Mouse (Mus musculus): ENCODE results near the gene Trnp1. TPM values are rescaled to one million over a fixed set of nuclear protein-coding genes. Genes with fewer than 3 reads are reported as not detected.

Gene Trnp1
- total RNA-seq, 4 experiments from 2014 or later, result 0.41 to 1.4 (median 0.81) TPM

DNA sequence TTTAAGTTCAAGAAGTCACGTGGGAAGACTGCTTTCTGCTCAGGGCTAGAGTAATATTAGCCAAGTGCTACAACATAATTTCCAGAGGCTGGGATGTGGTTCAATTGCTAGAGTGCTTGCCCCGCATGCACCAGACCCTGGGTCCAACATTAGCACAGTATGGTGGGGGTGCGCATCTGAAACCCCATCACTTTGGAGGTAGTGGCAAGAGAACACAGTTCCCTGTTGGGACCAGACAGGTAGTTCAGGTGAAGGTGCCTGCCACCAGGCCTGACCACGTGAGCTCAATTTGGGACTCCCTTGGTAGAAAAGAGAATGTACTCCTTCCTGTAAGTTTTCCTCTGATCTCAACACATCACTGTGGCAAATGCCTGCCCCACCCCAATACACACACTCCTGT, 3.5 kb downstream of the Trnp1 start:
- no peak for DNase-seq (ENCODE audit: low spot score in 2 of 2)

DNA sequence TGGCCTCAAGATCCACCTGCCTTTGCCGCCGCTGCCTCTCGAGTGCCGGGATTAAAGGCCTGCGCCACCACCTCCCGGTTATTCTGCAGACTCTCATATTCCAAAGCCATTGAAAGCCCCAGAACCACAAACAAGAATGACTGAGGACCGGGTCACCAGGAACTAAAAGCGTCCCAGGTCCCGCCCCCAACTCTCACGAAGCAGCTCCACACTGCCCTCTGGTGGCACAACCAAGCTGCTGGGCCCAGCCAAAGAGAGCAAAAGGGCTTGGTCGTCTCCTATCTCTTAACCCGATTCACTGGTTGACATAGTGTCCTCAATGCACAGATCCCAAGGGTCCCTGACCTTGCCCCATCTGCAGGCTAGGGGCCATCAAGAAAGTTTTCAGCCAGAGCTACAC, 3.9 kb downstream of the Trnp1 start:
- DNase-seq (ENCODE audit: low spot score in 2 of 2), result peak; percentile 81

DNA sequence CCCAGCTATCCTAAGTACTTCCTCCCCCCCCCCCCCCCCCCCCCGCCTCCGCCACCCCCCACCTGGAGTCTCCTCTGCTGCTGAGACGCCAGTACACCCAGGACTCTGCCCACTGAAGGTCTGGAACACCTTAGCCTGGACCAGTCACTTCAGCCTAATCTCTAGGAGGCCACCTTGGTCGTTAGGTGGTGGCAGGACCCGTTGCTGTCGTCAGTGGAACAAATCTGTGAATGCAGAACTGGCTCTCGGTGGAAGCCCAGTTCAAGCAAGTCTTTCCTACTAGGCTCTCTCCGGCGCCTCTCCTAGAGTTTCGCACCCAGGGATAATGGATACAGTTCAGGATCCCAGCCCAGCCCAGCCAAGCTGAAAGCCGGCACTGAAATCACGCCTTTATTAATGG, 4.5 kb downstream of the Trnp1 start:
- no peak for DNase-seq (ENCODE audit: low spot score in 2 of 2)

DNA sequence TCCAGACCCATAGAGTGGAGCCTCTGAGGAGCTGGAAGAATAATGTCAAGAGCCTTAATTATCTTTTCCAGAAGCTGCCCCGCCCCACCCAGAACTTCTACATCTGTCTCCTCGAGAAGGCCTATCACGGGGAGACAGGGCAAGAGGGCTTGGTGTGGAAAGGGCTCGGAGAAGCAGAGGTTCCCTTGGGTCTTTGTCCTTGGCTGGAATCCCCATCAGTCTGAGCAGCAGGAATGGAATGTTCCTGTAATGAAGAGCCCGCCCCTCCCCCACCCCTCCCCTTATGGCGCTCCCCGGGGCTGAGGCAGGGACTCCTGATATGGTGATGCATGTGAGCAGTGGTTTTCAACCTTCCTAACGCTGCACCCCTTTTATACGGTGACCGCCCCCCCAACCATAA, 6.5 kb downstream of the Trnp1 start:
- peak; percentile 39 to 50 for DNase-seq (ENCODE audit: low spot score in 2 of 2)

DNA sequence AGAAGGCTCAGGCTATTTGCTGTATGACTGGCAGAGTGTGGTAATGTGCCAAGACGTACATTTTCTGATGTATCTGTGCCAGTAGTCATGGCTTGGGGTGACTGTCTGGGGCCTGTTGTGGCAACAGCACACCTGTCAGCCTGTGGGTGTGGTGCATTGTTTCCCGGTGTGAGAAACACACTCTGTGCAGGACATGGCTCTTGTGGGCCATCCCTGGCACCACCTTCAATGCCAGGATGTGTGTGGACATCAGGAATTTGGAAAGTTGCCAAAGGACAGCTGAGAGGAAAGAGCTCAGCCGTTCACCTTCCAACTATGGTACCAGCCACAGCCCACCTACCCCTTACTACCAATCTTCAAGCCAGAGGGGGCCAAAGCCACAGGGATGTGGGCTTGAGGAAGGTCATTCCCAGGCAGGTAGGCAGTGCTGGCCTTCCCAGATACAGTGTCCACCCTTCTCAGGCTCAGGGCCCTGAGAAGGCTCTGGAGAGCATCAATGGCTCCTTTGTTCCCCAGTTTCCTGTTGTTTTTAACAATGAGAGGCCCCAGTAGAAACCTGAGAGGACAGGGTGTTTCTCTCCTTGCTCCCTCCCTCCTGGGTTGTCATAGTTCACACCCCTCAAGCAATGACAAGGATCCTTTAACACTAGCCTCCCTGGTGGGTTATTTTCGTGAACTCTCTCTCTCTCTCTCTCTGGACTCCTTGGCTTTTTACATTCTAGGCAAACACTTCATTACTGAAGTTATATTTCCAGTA, 8.7 kb downstream of the Trnp1 start:
- no peak for DNase-seq (ENCODE audit: low spot score in 2 of 2)

DNA sequence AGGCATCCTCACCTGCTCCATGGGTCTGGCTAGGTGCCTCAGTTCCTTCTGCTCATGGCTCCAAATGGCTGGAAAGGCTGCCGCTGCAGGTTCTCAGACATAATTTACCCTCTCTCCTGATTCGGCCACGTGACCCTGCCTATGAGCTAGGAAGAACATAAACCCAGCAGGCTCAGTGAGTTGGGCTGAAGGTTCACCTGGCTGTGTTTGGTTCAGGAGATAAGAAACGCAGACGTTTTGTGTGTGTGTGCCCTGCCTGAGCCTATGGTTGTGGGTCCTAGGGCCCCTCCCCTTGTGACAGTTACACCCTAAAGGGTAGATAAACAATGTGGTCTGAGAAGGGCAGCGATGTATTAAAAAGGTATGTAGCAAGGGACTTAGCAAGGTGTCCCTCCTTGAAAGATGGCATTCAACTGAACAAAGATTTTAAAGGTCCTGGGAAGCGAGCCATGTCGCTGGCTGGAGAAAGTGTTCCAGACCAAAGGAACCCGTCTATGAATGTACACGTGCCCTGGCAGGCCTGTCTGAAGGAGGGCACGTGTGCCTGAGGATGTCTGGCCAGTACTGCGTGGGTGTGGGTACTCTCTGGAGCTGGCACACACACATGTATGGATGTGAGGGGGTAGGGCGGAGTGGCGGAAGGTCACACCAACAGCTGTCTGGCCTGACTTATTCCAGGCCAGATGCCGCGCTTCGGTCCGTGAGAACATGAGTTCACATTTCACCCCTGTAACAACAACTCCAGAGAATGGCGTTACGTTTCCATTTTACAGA, 9.5 kb downstream of the Trnp1 start:
- DNase-seq (ENCODE audit: low spot score in 2 of 2), result no peak

DNA sequence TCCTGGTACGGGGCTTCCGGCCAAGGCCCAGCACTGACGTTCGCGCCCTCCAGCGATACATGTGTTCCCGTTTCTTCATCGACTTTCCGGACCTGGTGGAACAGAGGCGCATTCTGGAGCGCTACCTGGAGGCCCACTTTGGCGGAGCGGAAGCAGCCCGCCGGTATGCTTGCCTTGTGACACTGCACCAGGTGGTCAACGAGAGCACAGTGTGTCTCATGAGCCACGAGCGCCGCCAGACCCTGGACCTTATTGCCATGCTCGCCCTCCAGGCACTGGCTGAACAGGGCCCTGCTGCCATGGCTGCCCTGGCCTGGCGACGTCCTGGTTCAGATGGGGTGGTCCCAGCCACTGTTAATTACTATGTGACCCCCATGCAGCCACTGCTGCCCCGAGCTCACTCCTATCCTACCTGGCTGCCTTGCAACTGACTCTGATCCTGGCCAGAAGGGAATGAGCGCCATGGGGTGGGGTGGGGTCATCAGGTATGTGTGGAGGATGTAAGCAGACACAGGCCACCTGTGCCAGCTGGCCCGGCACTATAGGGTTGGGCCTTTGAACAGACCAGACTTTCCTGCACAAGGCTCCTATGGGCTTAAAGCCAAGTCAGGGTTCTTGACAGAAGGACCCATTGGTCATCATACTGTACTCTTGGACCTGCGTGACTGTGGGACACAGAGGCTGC, 11.5 kb downstream of the Trnp1 start:
- DNase-seq (ENCODE audit: low spot score in 2 of 2), result no peak

DNA sequence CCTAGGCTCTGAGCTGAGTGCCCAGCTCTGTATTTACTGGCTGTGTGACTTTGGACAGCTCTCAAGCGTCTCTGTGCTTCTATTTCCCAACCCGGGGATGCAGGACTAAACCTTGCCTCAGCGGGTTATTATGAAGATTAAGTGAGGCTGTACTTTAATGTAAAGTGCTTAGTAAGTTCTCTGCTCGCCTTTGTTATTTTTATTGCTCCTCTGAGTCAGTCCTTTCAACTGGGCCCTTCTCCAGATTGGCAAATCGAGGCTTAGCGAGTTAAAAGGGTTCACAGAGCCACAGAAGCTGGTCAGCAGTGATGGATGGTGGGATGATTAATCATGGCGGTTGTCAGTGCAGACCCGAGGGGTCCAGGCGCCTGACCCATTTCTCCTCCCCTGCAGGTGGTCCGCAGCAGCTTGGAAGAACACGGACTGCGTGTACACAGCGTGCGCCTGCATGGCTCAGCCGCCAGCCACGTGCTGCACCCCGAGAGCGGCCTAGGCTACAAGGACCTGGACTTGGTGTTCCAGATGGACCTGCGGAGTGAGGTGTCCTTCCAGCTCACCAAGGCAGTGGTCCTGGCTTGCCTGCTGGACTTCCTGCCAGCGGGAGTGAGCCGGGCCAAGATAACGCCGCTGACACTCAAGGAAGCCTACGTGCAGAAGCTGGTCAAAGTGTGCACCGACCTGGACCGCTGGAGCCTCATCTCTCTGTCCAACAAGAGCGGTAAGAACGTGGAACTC, 12.5 kb downstream of the Trnp1 start:
- no peak for DNase-seq (ENCODE audit: low spot score in 2 of 2)

DNA sequence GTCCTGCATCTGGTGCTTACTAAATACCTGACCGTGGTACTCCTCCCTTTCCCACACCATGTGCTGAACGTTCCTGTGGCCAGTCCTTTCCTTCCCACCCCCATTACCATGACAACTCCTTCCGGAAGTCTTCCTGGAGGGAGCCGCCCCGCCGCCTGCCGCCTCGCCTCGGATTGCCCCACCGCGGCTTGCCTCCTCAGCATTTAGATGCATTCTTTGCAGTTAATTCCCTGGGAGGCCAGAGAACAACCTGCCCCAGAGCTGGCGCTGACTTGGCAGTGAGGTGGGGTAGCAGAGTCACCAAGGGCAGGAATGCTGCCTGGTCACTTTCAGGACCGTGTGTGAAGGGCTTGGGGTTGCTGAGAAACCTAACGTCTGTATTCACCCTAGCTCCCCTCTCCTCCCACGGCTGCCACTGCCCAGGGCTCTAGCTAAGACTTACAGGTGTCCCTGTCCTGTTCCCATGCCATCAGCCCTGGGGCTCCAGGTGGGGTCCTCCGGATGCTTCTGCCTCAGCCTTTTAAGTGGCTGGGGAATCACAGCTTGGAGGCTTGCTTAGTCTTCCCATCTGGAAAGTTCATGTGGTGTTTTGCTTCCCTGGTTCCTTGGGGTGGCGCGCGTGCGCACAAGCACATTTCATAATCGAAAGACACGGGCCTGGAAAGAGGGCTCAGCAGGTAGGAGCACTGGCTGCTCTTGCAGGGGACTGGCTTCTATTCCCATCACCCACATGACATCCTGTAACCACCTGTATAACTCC, 13.9 kb downstream of the Trnp1 start:
- DNase-seq (ENCODE audit: low spot score in 2 of 2), result no peak

DNA sequence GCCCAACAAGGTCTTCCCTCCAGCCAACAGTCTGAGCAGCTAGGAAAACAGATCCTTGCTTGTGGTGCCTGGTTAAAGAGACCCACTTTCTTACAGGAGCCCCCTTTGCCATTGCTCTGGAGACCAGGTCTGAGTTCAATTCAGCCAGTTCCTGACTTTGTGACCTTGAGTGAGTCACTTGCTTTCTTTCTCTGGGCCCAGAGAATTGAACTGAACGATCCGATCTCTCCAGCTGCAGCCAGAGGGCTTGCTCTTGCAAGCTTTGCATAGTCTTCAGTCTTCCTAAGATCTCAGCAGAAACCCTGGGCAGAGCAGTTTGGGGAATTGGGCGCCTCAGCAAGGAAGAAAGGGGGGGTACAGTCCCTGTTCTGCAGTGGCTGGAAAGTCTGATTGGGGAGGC, 15.9 kb downstream of the Trnp1 start:
- DNase-seq (ENCODE audit: low spot score in 2 of 2), result no peak

DNA sequence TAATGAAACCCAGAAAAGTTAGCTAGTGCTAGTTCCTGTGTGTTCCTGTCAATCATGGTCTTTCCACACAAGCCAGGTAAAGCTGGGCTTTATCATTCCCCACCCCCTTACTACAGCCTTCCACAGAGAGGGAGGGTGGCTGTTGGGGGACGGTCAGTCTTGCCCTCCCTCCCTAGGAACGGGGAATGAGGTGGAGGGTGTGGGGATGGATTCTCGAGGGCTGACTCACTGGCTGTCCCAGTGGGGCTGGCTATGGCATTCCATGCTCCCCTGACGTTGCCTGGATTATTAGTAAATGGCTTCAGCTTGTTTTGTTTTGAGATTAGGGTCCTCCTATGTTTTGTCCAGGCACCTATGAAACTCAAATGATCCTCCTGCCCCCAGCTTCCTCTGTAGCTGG, 16.9 kb downstream of the Trnp1 start:
- no peak for DNase-seq (ENCODE audit: low spot score in 2 of 2)

DNA sequence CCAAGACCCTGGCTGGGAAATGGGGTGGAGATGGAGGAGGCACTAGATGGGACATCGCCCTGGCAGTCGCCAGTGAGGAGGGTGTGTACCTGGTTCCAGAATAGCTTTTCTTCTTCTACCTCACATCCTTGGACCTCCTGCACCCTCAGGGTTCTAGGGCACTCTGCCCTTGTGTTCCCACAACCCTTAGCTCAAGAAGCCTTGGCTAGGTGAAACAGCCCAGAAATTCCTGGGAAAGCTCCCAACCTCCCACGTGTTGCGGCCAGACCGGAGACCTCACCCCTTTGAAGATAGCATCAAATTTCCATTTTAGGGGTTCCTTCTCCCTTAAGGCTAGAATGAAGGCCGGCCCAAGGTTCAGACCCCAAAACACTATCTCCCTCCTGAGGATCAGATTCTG, 17.6 kb downstream of the Trnp1 start:
- no peak for DNase-seq (ENCODE audit: low spot score in 2 of 2)

DNA sequence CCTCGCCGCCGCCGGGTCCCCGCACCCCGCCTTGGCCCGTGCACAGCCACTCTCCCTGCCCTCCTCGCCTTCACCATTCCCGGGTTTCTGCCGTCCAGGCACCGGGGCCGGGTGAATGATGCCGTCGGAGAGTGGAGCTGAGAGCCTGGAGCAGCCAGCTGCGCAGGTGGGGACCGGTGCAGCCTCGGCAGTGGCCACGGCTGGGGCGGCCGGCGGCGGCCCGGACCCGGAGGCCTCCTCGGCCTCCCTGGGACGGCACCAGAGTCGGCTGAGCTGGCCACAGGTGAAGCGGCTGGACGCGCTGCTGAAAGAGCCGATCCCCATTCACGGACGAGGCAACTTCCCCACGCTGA, 18.2 kb downstream of the Trnp1 start:
- DNase-seq (ENCODE audit: low spot score in 2 of 2), result no peak

DNA sequence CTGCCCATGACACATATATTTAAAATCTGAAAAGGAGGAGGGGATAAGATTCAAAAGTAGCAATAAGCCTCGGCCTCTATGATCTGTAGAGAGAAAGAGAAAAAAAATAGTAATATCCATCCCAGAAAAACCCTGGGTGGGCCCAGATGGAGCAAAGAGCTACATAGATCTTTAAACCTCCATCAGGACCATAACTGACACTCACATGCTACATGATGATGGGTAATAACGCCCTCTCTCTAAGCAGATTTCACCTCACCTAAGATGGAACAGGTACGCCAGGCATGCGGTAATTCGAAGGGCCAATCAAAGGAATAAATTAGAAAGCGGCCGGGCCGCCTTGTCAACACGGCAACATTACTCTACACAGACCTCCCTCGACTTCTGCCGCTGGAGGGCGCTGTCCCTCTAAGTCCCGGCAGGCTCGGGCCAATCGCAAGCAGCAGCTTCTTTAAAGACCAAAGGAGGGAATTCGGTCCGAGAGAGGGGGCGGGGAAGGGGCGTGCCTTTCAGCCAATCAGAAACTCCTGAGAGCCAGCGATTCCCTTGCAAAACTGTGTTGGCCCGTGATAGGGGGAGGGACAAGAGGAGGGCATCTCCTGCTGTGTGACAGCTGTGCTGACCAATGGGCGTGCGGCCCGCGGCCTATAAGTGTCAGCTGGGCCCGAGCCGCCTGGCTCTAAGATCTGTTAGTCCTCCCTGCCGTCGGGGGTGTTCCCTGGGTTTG, 18.7 kb downstream of the Trnp1 start, which contains the start of gene Tent5b:
TSS of gene Tent5b (plus strand) at position 675 of the 727 bp plus-strand sequence.
- DNase-seq (ENCODE audit: low spot score in 2 of 2), result peak; percentile 99 to 100

DNA sequence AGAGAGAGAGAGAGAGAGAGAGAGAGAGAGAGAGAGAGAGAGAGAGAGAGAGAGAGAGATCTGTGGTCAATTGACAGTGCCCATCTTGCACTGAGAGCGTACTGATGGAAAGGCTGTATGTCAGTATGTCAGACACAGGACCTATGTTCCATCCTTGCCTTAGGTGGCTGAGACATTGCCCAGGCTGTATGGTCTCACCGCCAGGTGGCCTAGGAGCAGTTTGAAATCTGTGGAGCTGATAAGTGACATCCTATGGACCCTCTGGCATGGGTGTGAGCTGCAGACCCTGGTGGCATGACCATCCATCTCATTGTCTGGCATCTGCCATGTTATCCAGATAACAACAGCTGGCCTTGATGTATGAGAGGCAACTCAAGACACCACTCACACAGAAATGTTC, 24.5 kb downstream of the Trnp1 start:
- DNase-seq (ENCODE audit: low spot score in 2 of 2), result no peak

DNA sequence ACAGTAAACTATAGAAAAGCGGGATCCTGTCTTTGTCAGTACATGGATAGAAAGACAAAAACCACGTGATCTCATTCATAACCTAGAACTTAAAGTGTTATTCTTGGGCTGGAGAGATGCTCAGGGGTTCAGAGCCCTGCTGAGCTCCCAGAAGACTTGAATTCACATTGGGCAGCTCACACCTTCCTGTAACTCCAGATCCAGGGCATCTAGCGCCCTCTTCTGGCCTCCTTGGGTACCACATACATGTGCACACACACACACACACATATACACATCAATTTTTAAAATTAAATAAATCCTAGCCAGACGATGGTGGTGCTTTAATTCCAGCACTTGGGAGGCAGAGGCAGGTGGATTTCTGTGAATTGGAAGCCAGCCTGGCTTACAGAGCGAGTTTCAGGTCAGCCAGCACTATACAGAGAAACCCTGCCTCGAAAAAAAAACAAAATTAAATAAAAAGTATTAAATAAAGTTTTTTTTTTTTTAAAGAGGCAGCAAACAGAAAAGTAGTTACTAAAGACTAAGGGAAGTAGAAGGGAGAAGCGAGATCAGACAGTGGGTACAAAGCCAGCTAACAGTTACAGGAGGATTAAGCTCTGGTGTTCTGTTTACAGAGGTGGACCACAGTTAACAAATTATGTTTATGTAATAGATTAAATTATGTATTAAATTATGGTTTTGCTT, 27.1 kb downstream of the Trnp1 start:
- DNase-seq (ENCODE audit: low spot score in 2 of 2), result no peak

DNA sequence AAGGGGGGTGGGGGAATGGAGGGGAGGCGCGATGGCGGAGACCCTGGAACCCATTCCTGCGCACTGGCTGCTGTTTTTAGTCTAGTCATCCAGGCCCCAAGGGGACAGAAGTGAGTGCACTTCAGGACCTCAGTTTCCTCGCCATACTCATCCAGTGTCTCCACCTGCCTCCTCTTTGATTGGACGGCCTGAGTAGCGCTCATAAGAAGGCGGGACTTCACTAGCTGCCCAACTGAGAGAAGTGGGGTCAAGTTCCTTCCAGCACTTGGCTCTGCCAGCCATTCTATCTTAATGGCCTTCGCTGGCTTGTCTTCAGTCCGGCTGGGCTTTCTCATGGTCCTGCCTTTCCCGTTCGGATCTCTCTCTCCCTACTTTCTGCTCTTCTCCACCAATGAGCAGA, 29.2 kb downstream of the Trnp1 start:
- DNase-seq (ENCODE audit: low spot score in 2 of 2), result peak in 1 of 2 experiments; percentile 39

DNA sequence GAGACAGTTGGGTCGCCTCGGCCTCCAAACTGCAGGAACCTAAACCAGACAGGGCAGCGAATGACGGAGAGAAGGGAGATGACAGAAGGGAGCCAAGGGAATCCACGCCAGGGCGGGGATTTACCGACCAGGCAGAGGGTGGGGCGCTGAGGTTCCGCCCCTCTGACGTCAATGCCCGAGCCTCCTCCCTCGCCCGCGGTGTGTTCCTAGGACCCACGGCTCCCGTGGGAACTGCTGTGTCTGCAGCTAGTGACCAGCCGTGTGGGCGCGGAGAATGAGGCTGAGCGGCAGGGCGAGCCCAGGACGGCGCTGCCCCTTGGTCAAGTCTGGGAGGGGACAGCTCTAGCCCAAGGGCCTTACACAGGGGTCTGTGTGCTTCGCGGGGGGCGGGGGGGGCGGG, 30.3 kb downstream of the Trnp1 start:
- peak; percentile 72 to 83 for DNase-seq (ENCODE audit: low spot score in 2 of 2)

DNA sequence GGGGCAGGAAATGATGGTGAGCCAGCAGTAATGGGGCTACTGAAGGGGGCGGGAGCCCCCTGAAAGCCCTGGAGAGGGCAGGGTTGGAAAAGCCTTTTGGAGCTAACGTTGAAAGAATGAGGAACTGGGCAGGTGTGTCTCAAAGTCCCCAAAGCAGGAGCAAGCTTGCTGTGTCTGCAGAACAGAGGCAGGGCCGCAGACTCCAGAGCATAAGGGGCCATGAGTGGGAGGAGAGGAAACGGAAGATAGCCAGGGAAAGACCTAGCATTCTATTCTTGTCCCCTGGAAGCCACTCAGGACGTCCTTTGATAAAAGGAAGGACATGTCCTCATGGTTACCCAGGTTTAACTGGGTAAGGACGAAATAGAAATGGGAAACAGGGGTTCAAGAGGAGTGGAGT, 35.2 kb downstream of the Trnp1 start:
- no peak for DNase-seq (ENCODE audit: low spot score in 2 of 2)

DNA sequence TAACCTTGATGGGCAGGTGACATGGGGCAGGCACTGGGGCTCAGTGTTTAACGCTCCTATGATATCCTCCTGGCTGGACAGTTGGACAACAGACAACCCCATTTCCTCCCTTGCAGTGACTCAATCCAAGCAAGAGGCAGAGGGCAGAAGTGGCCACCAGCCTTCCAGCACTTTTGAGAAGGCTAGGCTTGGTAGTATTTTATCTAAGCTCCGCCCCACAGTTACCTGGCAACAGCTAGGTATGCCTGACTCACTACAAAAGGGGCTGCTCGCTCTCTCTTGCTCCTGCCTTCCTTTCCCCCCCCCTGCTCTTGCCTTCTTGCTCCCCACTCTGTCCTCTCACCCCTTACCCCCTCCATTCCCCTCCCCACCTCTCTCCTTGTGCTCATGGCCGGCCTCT, 37.0 kb downstream of the Trnp1 start:
- no peak for DNase-seq (ENCODE audit: low spot score in 2 of 2)
